Mouse (Mus musculus): Measurements from ENCODE around the gene Ticam1.

DNA sequence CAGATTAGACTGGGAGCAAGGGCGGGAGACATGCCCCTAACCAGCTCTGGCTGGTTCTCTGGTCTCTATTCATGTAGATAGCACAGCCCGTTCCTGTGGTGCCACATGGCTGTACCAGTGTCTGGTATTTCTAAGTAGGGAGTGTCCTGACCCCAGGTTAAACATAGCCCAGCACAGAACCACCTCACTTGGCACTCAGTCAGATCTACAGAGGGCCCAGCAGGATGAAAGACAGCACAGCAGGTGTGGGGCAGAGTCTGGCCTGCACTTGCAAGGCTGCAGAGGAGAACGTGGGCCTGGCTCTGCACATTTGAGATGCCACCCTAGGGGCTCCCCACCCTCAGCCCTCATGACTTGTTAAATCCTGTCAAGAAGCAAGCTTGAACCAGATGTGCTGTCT is 15.4 kb downstream of the Ticam1 start:
- TF ChIP-seq CHD2 (IDR thresholded peaks at IDR 0.05; ENCODE audit: low read length) (no peak), EP300 (IDR thresholded peaks at IDR 0.05; ENCODE audit: low read length) (no peak), SIN3A (IDR thresholded peaks at IDR 0.05; ENCODE audit: low read length) (no peak), CTCF (conservative IDR thresholded peaks at IDR 0.05 in 1 of 2, IDR thresholded peaks at IDR 0.05 in 1 of 2; ENCODE audit: low read depth in 2 of 2, low read length in 2 of 2) (no peak), IRF4 (IDR thresholded peaks at IDR 0.05; ENCODE audit: low read depth, low read length) (no peak), POLR2A (IDR thresholded peaks at IDR 0.05; ENCODE audit: low read depth, low read length) (no peak), E2F4 (IDR thresholded peaks at IDR 0.05; ENCODE audit: insufficient replicate concordance, low read depth, low read length) (no peak), USF1 (IDR thresholded peaks at IDR 0.05; ENCODE audit: low read depth, low read length) (no peak), TCF12 (IDR thresholded peaks at IDR 0.05; ENCODE audit: low read depth, low read length) (no peak)

Measured in CH12.LX (cell line).